Mouse (Mus musculus): ENCODE data around the gene Tiparp. TPM values are rescaled to one million over a fixed set of nuclear protein-coding genes. Genes with fewer than 3 reads are reported as not detected.

Gene Tiparp
- polyA plus RNA-seq, 1 experiment from 2014 or later: 25.4 TPM

- no peak for DNase-seq (ENCODE audit: low spot score)
Observed at GRCm38 (mm10) chr3:65579260-65579921, 51.2 kb downstream of the Tiparp start.

GRCm38 (mm10) chr3:65581596-65581995, 53.4 kb downstream of the Tiparp start:
- no peak for DNase-seq (ENCODE audit: low spot score)

GRCm38 (mm10) chr3:65584329-65584728, 56.1 kb downstream of the Tiparp start:
- no peak for DNase-seq (ENCODE audit: low spot score)

- no peak for DNase-seq (ENCODE audit: low spot score)
Observed at GRCm38 (mm10) chr3:65585291-65585690, 57.1 kb downstream of the Tiparp start.

- DNase-seq (ENCODE audit: low spot score): no peak
Observed at GRCm38 (mm10) chr3:65585823-65586482, 57.7 kb downstream of the Tiparp start.

GRCm38 (mm10) chr3:65586483-65586905, 58.3 kb downstream of the Tiparp start:
- peak; percentile 61 for DNase-seq (ENCODE audit: low spot score)

GRCm38 (mm10) chr3:65586966-65587365, 58.8 kb downstream of the Tiparp start:
- DNase-seq (ENCODE audit: low spot score): no peak

- DNase-seq (ENCODE audit: low spot score): no peak
Observed at GRCm38 (mm10) chr3:65588424-65588823, 60.2 kb downstream of the Tiparp start.

GRCm38 (mm10) chr3:65592850-65593249, 64.6 kb downstream of the Tiparp start:
- no peak for DNase-seq (ENCODE audit: low spot score)

GRCm38 (mm10) chr3:65594493-65594892, 66.3 kb downstream of the Tiparp start:
- peak; percentile 69 for DNase-seq (ENCODE audit: low spot score)

GRCm38 (mm10) chr3:65595196-65595595, 67.0 kb downstream of the Tiparp start:
- no peak for DNase-seq (ENCODE audit: low spot score)

GRCm38 (mm10) chr3:65598071-65598830, 70.0 kb downstream of the Tiparp start:
- DNase-seq (ENCODE audit: low spot score): peak; percentile 36

GRCm38 (mm10) chr3:65599151-65599550, 70.9 kb downstream of the Tiparp start:
- no peak for DNase-seq (ENCODE audit: low spot score)

GRCm38 (mm10) chr3:65601291-65602050, 73.3 kb downstream of the Tiparp start:
- DNase-seq (ENCODE audit: low spot score): no peak

GRCm38 (mm10) chr3:65603392-65604055, 75.3 kb downstream of the Tiparp start:
- DNase-seq (ENCODE audit: low spot score): no peak

Other genes with a start within 250 kb of the Tiparp start
- 116 and 128 TPM in 2 replicates for gene Ssr3, start 135.8 kb upstream of the Tiparp start, polyA plus RNA-seq (2015; fragmentation: Nextera tagmentation; extraction: Ambion mirVana)
- gene Lekr1, start 137.8 kb downstream of the Tiparp start, polyA plus RNA-seq (2015; fragmentation: Nextera tagmentation; extraction: Ambion mirVana): 4.5 and 5.2 TPM in 2 replicates

Data from thymus, postnatal 0 days (tissue).